Mouse (Mus musculus): ENCODE results near the gene Aldh9a1. TPM values are rescaled to one million over a fixed set of nuclear protein-coding genes. Genes with fewer than 3 reads are reported as not detected.
A peak's percentile ranks its signal among the peaks of the same experiment; 100 is the strongest.

The Aldh9a1 gene
- polyA plus RNA-seq, 1 experiment: 2.6 TPM

DNA sequence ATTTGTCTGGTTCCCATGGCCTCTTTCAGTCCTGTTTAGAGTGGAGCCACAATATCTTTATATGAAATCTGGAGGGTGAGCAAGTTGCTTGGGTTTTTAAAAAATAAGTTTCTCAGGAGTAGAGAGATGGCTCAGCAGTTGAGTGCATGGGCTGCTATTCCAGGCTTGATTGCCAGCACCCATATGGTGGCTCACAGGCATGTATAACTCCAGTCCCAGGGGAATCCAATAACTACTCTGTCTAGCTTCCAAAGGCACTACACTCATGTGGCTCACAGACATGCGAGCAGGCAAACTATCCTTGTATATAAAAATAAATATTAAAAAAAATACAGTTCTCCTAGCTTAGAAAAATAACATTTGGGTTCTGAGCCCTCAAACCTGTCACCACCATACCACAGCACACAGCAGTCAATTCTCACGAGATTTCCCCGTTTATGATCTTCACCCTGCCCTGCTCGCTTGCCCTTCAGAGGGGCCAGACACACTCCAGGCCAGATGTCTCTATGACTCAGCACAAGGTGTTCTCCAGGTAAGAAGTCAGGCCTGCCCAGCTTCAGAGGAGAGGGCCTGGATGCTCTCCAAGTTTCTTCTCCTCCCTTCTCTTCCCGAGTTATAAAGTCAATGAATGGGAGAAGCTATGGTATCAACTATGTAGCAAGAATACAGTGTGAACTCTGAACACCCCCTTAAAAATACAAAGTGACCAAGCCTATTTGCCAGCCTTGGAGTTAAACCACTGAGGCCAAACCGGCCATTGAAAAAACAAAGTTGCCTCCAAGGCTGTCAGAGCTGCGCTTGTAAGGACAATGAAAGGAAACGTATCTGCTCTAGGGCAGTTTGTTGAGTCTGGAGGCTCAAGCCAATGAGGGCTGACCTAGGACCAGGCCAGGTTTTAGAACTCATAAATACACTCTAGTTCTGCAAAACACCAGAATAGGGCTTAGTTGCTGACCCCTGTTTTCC lies 31.5 kb downstream of the Aldh9a1 start:
- peak overlapping the region; percentile 50 for H3K4me3 ChIP-seq (replicated peaks)
- no peaks in the 10 kb centered on the region for H3K27me3 ChIP-seq (ENCODE audit: control insufficient read depth)
- H3K4me1 ChIP-seq (ENCODE audit: control insufficient read depth): peaks cover 98% of the 10 kb centered on the region
- H3K9me3 ChIP-seq (ENCODE audit: control insufficient read depth, low read length): no peaks in the 10 kb centered on the region
- peaks cover 97% of the 10 kb centered on the region for H3K36me3 ChIP-seq (ENCODE audit: control insufficient read depth)
- TF ChIP-seq TAL1 (IDR thresholded peaks at IDR 0.05; ENCODE audit: low read length): no peak
- no peak for TF ChIP-seq GATA1 (IDR thresholded peaks at IDR 0.05; ENCODE audit: low read length)

DNA sequence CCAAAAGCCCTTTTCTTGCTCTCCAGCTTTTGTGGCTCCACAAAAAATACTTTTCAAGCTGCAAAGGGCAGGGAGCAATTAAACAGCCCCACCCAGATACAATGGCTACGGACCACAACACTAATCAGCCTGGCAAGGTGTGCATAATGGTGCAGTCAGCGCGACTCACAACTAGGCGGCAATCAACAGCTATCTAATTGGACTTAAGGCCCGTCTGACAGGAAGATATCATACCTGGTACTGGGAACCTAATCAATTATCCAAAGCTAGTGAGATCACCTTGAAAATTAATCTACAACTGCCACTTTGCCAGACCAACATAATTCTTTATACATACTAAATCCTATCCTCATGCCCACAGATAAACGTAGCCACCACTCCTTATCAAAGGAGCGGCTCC lies 32.5 kb downstream of the Aldh9a1 start:
- Histone ChIP-seq H3K4me1 (ENCODE audit: control insufficient read depth) (peaks cover 98% of the 10 kb centered on the region), H3K9me3 (ENCODE audit: control insufficient read depth, low read length) (no peaks in the 10 kb centered on the region), H3K27me3 (ENCODE audit: control insufficient read depth) (no peaks in the 10 kb centered on the region)

DNA sequence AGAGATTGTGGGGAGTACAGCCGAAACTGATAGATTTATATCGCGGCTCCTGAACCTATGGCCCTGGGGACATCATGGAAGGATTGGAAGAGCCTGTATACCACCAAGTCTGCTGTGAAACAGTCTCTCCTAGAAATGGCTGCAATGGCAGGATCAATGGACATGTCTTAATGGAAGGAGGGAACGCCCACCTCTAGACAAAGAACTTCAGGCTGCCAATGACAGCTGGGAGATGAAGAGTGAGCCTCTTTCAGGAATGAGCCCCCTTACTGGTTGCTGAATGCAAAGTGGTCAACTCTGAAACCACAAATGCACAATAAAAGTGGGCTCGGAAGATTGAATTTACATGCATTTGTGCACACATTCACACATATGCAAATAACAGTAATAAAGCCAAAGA lies 33.0 kb downstream of the Aldh9a1 start:
- H3K27me3 ChIP-seq (ENCODE audit: control insufficient read depth): no peaks in the 10 kb centered on the region
- H3K4me3 ChIP-seq (replicated peaks): peak overlapping the region; percentile 50
- H3K9me3 ChIP-seq (ENCODE audit: control insufficient read depth, low read length): no peaks in the 10 kb centered on the region
- peaks cover 99% of the 10 kb centered on the region for H3K4me1 ChIP-seq (ENCODE audit: control insufficient read depth)
- TF ChIP-seq GATA1 (IDR thresholded peaks at IDR 0.05; ENCODE audit: low read length) (no peak), TAL1 (IDR thresholded peaks at IDR 0.05; ENCODE audit: low read length) (no peak)
- H3K36me3 ChIP-seq (ENCODE audit: control insufficient read depth): peaks cover 97% of the 10 kb centered on the region

More for the DNA sequence above, 32.5 kb downstream of the Aldh9a1 start:
- H3K4me3 ChIP-seq (replicated peaks): peak overlapping the region; percentile 50
- TF ChIP-seq TAL1 (IDR thresholded peaks at IDR 0.05; ENCODE audit: low read length): no peak
- TF ChIP-seq GATA1 (IDR thresholded peaks at IDR 0.05; ENCODE audit: low read length): peak; percentile 11; the same call in 1 of the 2 replicates
- peaks cover 97% of the 10 kb centered on the region for H3K36me3 ChIP-seq (ENCODE audit: control insufficient read depth)

DNA sequence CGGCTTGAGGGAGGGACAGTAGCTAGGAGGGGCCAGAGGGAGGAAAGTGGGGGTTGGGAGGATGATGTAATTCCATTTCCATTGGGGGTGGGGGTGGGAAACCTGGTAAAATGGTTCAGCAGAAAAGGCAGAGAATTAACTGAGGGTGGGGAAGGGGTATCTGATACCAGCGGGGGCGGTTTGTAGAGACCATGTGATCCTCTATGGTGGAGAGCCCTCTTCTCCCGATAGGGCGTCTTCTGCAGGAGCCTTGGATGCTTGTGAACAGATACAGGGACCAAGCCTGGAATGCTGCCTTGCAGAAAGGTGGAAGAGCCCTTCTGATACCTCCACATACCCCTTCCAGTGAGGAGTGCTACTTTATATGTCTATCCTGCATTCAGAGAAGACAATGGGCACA lies 33.4 kb downstream of the Aldh9a1 start:
- Histone ChIP-seq H3K4me3 (replicated peaks) (peak overlapping the region; percentile 50), H3K27me3 (ENCODE audit: control insufficient read depth) (no peaks in the 10 kb centered on the region), H3K9me3 (ENCODE audit: control insufficient read depth, low read length) (no peaks in the 10 kb centered on the region), H3K36me3 (ENCODE audit: control insufficient read depth) (peaks cover 97% of the 10 kb centered on the region), H3K4me1 (ENCODE audit: control insufficient read depth) (peaks cover 99% of the 10 kb centered on the region)
- TF ChIP-seq TAL1 (IDR thresholded peaks at IDR 0.05; ENCODE audit: low read length): no peak
- TF ChIP-seq GATA1 (IDR thresholded peaks at IDR 0.05; ENCODE audit: low read length): no peak

DNA sequence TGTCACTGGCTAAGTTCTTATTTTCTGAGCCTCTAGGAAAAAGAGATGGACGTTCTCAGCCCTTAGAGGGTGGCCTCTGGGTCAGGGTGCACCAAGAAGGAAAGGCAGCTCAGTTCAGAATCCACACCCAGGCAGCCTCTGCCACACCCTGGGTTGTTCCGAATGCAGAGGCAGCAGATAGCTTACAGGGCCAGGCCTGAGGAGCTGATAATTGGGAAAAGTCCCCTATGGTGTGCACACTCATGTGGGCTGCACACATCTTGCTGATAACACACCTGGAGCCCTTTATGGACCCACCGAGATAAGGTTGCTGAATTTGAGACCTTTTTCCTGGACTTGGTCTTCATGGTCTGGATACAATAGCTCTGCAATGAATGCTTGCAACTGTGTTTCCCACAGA lies 34.4 kb downstream of the Aldh9a1 start:
- Histone ChIP-seq H3K4me3 (replicated peaks) (peak overlapping the region; percentile 50), H3K9me3 (ENCODE audit: control insufficient read depth, low read length) (no peaks in the 10 kb centered on the region), H3K36me3 (ENCODE audit: control insufficient read depth) (peaks cover 97% of the 10 kb centered on the region), H3K27me3 (ENCODE audit: control insufficient read depth) (no peaks in the 10 kb centered on the region), H3K4me1 (ENCODE audit: control insufficient read depth) (peaks cover 99% of the 10 kb centered on the region)
- TF ChIP-seq GATA1 (IDR thresholded peaks at IDR 0.05; ENCODE audit: low read length) (peak; percentile 95), TAL1 (IDR thresholded peaks at IDR 0.05; ENCODE audit: low read length) (peak; percentile 90)

DNA sequence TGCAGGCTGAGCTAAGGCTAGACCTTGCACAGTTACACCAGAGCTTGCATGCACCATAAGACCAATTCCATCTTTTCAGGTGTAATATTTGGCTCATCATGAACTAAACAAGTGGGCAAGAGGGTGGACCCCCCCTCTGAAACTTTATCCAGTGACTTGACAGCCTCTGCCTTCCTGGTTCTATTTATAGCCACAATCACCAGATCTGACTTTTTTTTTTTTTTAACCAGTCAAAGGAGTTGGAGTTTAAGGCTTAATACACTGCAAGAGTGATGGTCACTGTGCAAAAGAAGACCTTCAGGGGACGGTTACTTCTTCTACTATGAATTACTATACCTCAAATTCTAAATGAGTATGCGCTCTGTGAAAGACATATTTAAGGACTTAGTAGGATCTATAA lies 35.4 kb downstream of the Aldh9a1 start:
- peaks cover 100% of the 10 kb centered on the region for H3K4me1 ChIP-seq (ENCODE audit: control insufficient read depth)
- peaks cover 97% of the 10 kb centered on the region for H3K36me3 ChIP-seq (ENCODE audit: control insufficient read depth)

DNA sequence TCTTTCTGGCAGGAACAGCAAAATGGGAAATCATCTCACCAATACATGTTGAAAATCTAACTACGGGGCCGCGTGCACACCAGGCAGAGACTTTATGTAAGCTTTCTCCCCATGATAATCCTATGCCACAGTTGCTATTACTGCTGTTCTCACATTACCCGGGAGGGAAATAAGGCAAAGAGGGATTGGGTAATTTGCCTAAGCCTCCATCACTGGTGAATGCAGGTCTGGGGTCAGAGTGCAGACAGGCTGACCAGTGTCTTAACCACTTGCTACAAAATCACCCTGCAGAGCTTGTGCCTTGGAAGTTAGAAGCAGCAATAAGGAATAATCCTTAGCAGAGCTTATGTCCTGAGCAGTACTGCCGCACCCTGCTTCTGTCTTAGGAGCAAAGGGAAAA lies 35.8 kb downstream of the Aldh9a1 start:
- Histone ChIP-seq H3K36me3 (ENCODE audit: control insufficient read depth) (peaks cover 97% of the 10 kb centered on the region), H3K4me1 (ENCODE audit: control insufficient read depth) (peaks cover 100% of the 10 kb centered on the region), H3K4me3 (replicated peaks) (peak overlapping the region; percentile 23), H3K27me3 (ENCODE audit: control insufficient read depth) (no peaks in the 10 kb centered on the region), H3K9me3 (ENCODE audit: control insufficient read depth, low read length) (no peaks in the 10 kb centered on the region)
- TF ChIP-seq GATA1 (IDR thresholded peaks at IDR 0.05; ENCODE audit: low read length) (no peak), TAL1 (IDR thresholded peaks at IDR 0.05; ENCODE audit: low read length) (no peak)

More for the DNA sequence above, 35.4 kb downstream of the Aldh9a1 start:
- TF ChIP-seq TAL1 (IDR thresholded peaks at IDR 0.05; ENCODE audit: low read length): no peak
- no peak for TF ChIP-seq GATA1 (IDR thresholded peaks at IDR 0.05; ENCODE audit: low read length)
- H3K27me3 ChIP-seq (ENCODE audit: control insufficient read depth): no peaks in the 10 kb centered on the region
- no peaks in the 10 kb centered on the region for H3K9me3 ChIP-seq (ENCODE audit: control insufficient read depth, low read length)
- H3K4me3 ChIP-seq (replicated peaks): peak overlapping the region; percentile 50

DNA sequence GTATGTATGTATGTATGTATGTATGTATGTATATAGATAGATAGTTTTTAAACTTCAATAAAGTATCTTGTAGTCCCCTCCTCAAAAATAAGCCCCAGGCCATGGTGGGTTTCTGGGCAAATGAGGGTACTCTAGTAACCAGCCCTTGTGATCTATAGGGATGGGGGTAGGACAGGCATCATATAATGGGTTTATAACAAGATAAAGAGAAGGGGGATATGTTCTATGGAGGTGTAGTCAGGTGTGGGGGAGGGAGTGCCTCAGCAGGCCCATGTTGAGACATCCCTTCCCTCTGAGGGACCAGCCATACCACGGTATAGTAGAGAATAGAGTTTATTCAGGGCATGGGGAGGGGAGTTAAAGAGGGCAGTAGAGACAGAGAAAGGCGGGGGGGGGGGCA lies 36.7 kb downstream of the Aldh9a1 start:
- Histone ChIP-seq H3K9me3 (ENCODE audit: control insufficient read depth, low read length) (no peaks in the 10 kb centered on the region), H3K4me3 (replicated peaks) (no peak overlapping the region), H3K4me1 (ENCODE audit: control insufficient read depth) (peaks cover 100% of the 10 kb centered on the region), H3K27me3 (ENCODE audit: control insufficient read depth) (no peaks in the 10 kb centered on the region), H3K36me3 (ENCODE audit: control insufficient read depth) (peaks cover 97% of the 10 kb centered on the region)
- TF ChIP-seq TAL1 (IDR thresholded peaks at IDR 0.05; ENCODE audit: low read length) (no peak), GATA1 (IDR thresholded peaks at IDR 0.05; ENCODE audit: low read length) (no peak)

DNA sequence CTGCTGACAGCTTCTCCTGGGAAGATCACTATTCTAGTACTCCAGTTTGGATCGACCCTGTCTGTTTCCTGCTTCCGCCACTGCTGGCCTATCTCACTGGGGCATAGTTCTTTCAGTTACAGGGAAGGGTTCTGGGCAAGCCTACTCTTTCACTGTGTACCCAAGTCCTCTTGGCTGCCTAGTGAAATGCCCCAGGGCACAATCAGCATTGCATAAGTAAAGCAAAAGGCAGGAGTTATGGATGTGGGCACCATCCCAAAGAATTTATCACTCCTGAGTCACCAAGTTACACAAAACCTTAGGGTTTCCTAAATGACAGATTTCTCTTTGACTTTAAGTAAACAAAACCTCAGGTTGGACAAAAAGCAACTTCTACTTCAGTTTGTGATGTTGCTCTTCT lies 37.5 kb downstream of the Aldh9a1 start:
- Histone ChIP-seq H3K4me3 (replicated peaks) (peak overlapping the region; percentile 89), H3K27me3 (ENCODE audit: control insufficient read depth) (no peaks in the 10 kb centered on the region), H3K4me1 (ENCODE audit: control insufficient read depth) (peaks cover 97% of the 10 kb centered on the region), H3K36me3 (ENCODE audit: control insufficient read depth) (peaks cover 97% of the 10 kb centered on the region), H3K9me3 (ENCODE audit: control insufficient read depth, low read length) (no peaks in the 10 kb centered on the region)
- TF ChIP-seq GATA1 (IDR thresholded peaks at IDR 0.05; ENCODE audit: low read length): no peak
- TF ChIP-seq TAL1 (IDR thresholded peaks at IDR 0.05; ENCODE audit: low read length): no peak
